Mouse (Mus musculus) heart, embryonic 16.5 days (tissue): ENCODE results near the gene Myoz1. TPM values are rescaled to one million over a fixed set of nuclear protein-coding genes. Genes with fewer than 3 reads are reported as not detected.
A peak's percentile ranks its signal among the peaks of the same experiment; 100 is the strongest.
"Not testable (repeated sequence)": the region's sequence is repeated elsewhere in the genome, so short reads cannot be mapped to it uniquely, and the experiment has no call there.

ENCODE experiments used
- ATAC-seq: fragments of 200-750 bp; cut with Nextera tagmentation; replicated peaks from 2 replicates; pipeline ENCODE4 v1.8.0; 2017; ENCODE audit warnings: moderate number of reproducible peaks; ENCODE audit not compliant: insufficient read depth, low FRiP score; ENCODE audit errors: extremely low read depth
- H3K27ac ChIP-seq: fragments of 300-500 bp; sonication (generic); 2 replicates; pipeline ENCODE4 v1.5.1; 2014; ENCODE audit warnings: mild to moderate bottlenecking, low read length, control low read depth, moderate library complexity
- H3K27me3 ChIP-seq: fragments of 300-500 bp; sonication (generic); 2 replicates; pipeline ENCODE4 v1.6.1; 2014; ENCODE audit warnings: low read length, mixed read lengths; ENCODE audit not compliant: control insufficient read depth, insufficient read depth
- H3K36me3 ChIP-seq: fragments of 300-500 bp; sonication (generic); 2 replicates; pipeline ENCODE4 v1.6.1; 2014; ENCODE audit not compliant: control insufficient read depth, insufficient read depth
- H3K4me1 ChIP-seq: fragments of 300-500 bp; sonication (generic); 2 replicates; pipeline ENCODE4 v1.6.1; 2014; ENCODE audit warnings: low read length, mixed read lengths; ENCODE audit not compliant: control insufficient read depth, insufficient read depth
- H3K4me2 ChIP-seq: fragments of 300-500 bp; sonication (generic); 2 replicates; pipeline ENCODE4 v1.6.1; 2014; ENCODE audit warnings: low read depth, mild to moderate bottlenecking, control low read depth, low read length
- H3K4me3 ChIP-seq: fragments of 300-500 bp; sonication (generic); 2 replicates; pipeline ENCODE4 v1.5.1; 2014; ENCODE audit warnings: mild to moderate bottlenecking, control low read depth, low read length
- H3K9ac ChIP-seq: fragments of 300-500 bp; sonication (generic); 2 replicates; pipeline ENCODE4 v1.6.1; 2014; ENCODE audit warnings: low read length, control low read depth
- H3K9me3 ChIP-seq: fragments of 300-500 bp; sonication (generic); replicated peaks from 2 replicates; pipeline ENCODE4 v1.6.1; 2016; ENCODE audit warnings: low read length; ENCODE audit not compliant: control insufficient read depth
- WGBS: fragments of 180-500 bp; shearing (Covaris S2); extraction: QIAGEN DNeasy Blood & Tissue Kit; methylation state at CpG from one replicate; pipeline ENCODE4 v1.1.7; 2014; 5-methylcytosine and 5-hydroxymethylcytosine counted together
- polyA plus RNA-seq: library from polyadenylated mRNA; unstranded; fragments of >200 nt; fragmentation: Nextera tagmentation; extraction: Ambion mirVana; gene quantifications from 2 replicates; pipeline ENCODE4 v1.2.1, GENCODE M21; 2015

Myoz1 gene
- 12.0 and 14.9 TPM in 2 replicates for polyA plus RNA-seq

GRCm38 (mm10) chr14:20656361-20656760, at the start of gene Myoz1:
Myoz1 (minus strand) TSS chr14:20656540.
- Histone ChIP-seq H3K9ac (peak within 1 kb of the TSS; percentile 55), H3K36me3 (no peaks in the 10 kb centered on the region), H3K27ac (peak within 1 kb of the TSS; percentile 54), H3K4me1 (peaks cover 22% of the 10 kb centered on the region), H3K4me2 (peak within 1 kb of the TSS; percentile 57), H3K4me3 (peak within 1 kb of the TSS; percentile 33), H3K9me3 (no peaks in the 10 kb centered on the region), H3K27me3 (no peaks in the 10 kb centered on the region)
- 32% methylated on average over 11 of the region's 11 CpGs for WGBS
- no peak for ATAC-seq

- Histone ChIP-seq H3K9ac (peak overlapping the region; percentile 97), H3K4me2 (peak overlapping the region; percentile 73), H3K4me1 (peaks cover 35% of the 10 kb centered on the region), H3K4me3 (peak overlapping the region; percentile 96), H3K27ac (peak overlapping the region; percentile 92; the same call in 1 of the 2 replicates)
- not testable (repeated sequence) for H3K36me3 ChIP-seq, ATAC-seq, H3K27me3 ChIP-seq, H3K9me3 ChIP-seq
- WGBS, result 10% methylated on average over 8 of the region's 8 CpGs
These were observed 47.1 kb upstream of the Myoz1 start for GRCm38 (mm10) chr14:20703461-20703860.

GRCm38 (mm10) chr14:20702741-20703381, 46.5 kb upstream of the Myoz1 start, which contains the start of gene Chchd1:
Chchd1 (plus strand) TSS chr14:20703006.
- H3K4me1 ChIP-seq, result peaks cover 39% of the 10 kb centered on the region
- under 1% methylated on average over 61 of the region's 61 CpGs for WGBS

GRCm38 (mm10) chr14:20702096-20702740, 45.9 kb upstream of the Myoz1 start:
- 0 out of 2 replicates have a peak, but pooled peaks have one; percentile 10 for ATAC-seq
- peak overlapping the region; percentile 92 for H3K27ac ChIP-seq
- H3K9ac ChIP-seq, result peak overlapping the region; percentile 97

More at GRCm38 (mm10) chr14:20702741-20703381, 46.5 kb upstream of the Myoz1 start, which contains the start of gene Chchd1:
- Histone ChIP-seq H3K27ac (peak within 1 kb of the TSS; percentile 92), H3K36me3 (peaks cover 4% of the 10 kb centered on the region; the same call in 1 of the 2 replicates), H3K4me3 (peak within 1 kb of the TSS; percentile 96), H3K9ac (peak within 1 kb of the TSS; percentile 97), H3K27me3 (no peaks in the 10 kb centered on the region), H3K4me2 (peak within 1 kb of the TSS; percentile 73), H3K9me3 (no peaks in the 10 kb centered on the region)
- peak; percentile 68 for ATAC-seq

GRCm38 (mm10) chr14:20701554-20701953, 45.2 kb upstream of the Myoz1 start:
- peak overlapping the region; percentile 73 for H3K4me2 ChIP-seq
- no peak for ATAC-seq
- H3K9ac ChIP-seq, result peak overlapping the region; percentile 97
- WGBS, result 67% methylated on average over 8 of the region's 8 CpGs
- peaks cover 4% of the 10 kb centered on the region; the same call in 1 of the 2 replicates for H3K36me3 ChIP-seq
- H3K4me1 ChIP-seq, result peaks cover 46% of the 10 kb centered on the region
- H3K9me3 ChIP-seq, result no peaks in the 10 kb centered on the region
- peak overlapping the region; percentile 92 for H3K27ac ChIP-seq
- H3K27me3 ChIP-seq, result no peaks in the 10 kb centered on the region
- peak overlapping the region; percentile 96 for H3K4me3 ChIP-seq

More at GRCm38 (mm10) chr14:20702096-20702740, 45.9 kb upstream of the Myoz1 start:
- Histone ChIP-seq H3K4me1 (peaks cover 44% of the 10 kb centered on the region), H3K9me3 (no peaks in the 10 kb centered on the region), H3K36me3 (peaks cover 4% of the 10 kb centered on the region; the same call in 1 of the 2 replicates), H3K4me3 (peak overlapping the region; percentile 96), H3K4me2 (peak overlapping the region; percentile 73), H3K27me3 (no peaks in the 10 kb centered on the region)
- WGBS, result 4% methylated on average over 15 of the region's 15 CpGs

- Histone ChIP-seq H3K27ac (no peak overlapping the region), H3K27me3 (no peaks in the 10 kb centered on the region), H3K36me3 (peaks cover 4% of the 10 kb centered on the region; the same call in 1 of the 2 replicates), H3K4me1 (peaks cover 53% of the 10 kb centered on the region), H3K9ac (no peak overlapping the region), H3K4me3 (no peak overlapping the region), H3K9me3 (no peaks in the 10 kb centered on the region), H3K4me2 (no peak overlapping the region)
- ATAC-seq, result no peak
- WGBS, result 77% methylated on average over 3 of the region's 3 CpGs
These were observed 44.0 kb upstream of the Myoz1 start for GRCm38 (mm10) chr14:20700362-20700761.

GRCm38 (mm10) chr14:20698515-20698914, 42.2 kb upstream of the Myoz1 start:
- peaks cover 5% of the 10 kb centered on the region; the same call in 1 of the 2 replicates for H3K36me3 ChIP-seq
- no peak overlapping the region for H3K4me2 ChIP-seq
- no peak overlapping the region for H3K4me3 ChIP-seq
- H3K27me3 ChIP-seq, result no peaks in the 10 kb centered on the region
- no peaks in the 10 kb centered on the region for H3K9me3 ChIP-seq
- no peak overlapping the region for H3K27ac ChIP-seq
- 66% methylated on average over 2 of the region's 2 CpGs for WGBS
- no peak for ATAC-seq
- H3K4me1 ChIP-seq, result peaks cover 55% of the 10 kb centered on the region
- H3K9ac ChIP-seq, result no peak overlapping the region

- Histone ChIP-seq H3K9ac (peak overlapping the region; percentile 18; the same call in 1 of the 2 replicates), H3K27me3 (no peaks in the 10 kb centered on the region), H3K36me3 (peaks cover 16% of the 10 kb centered on the region), H3K4me1 (peaks cover 54% of the 10 kb centered on the region), H3K4me2 (peak overlapping the region; percentile 90), H3K27ac (no peak overlapping the region), H3K9me3 (no peaks in the 10 kb centered on the region), H3K4me3 (peak overlapping the region; percentile 91)
- ATAC-seq, result no peak
- WGBS, result 6% methylated on average over 1 of the region's 1 CpGs
These were observed 40.6 kb upstream of the Myoz1 start for GRCm38 (mm10) chr14:20696986-20697385.
